Mouse (Mus musculus): ENCODE measurements around the gene Pole.

- TF ChIP-seq CTCF (IDR thresholded peaks at IDR 0.05; ENCODE audit: low read depth) (no peak), EP300 (IDR thresholded peaks at IDR 0.05; ENCODE audit: low read depth) (no peak)
Measured at GRCm38 (mm10) chr5:110308861-110309260, 22.8 kb downstream of the Pole start.
